Mouse (Mus musculus) hindbrain, embryonic 12.5 days (tissue): ENCODE data around the gene Elovl5. TPM values are rescaled to one million over a fixed set of nuclear protein-coding genes. Genes with fewer than 3 reads are reported as not detected.

ENCODE experiments used
- ATAC-seq: fragments of 200-750 bp; cut with Nextera tagmentation; 2 replicates; pipeline ENCODE4 v1.8.0; 2017; ENCODE audit warnings: moderate TSS enrichment; ENCODE audit not compliant: low FRiP score
- H3K27ac ChIP-seq: fragments of 300-500 bp; sonication (generic); 2 replicates; pipeline ENCODE4 v1.5.1; 2016; ENCODE audit warnings: mild to moderate bottlenecking
- H3K27me3 ChIP-seq: fragments of 300-500 bp; sonication (generic); 2 replicates; pipeline ENCODE4 v1.6.1; 2016; ENCODE audit warnings: mild to moderate bottlenecking
- H3K36me3 ChIP-seq: fragments of 300-500 bp; sonication (generic); 2 replicates; pipeline ENCODE4 v1.6.1; 2016; ENCODE audit warnings: mild to moderate bottlenecking
- H3K4me1 ChIP-seq: fragments of 300-500 bp; sonication (generic); 2 replicates; pipeline ENCODE4 v1.6.1; 2016
- H3K4me2 ChIP-seq: fragments of 300-500 bp; sonication (generic); replicated peaks from 2 replicates; pipeline ENCODE4 v1.6.1; 2016; ENCODE audit warnings: mild to moderate bottlenecking
- H3K4me3 ChIP-seq: fragments of 300-500 bp; sonication (generic); 2 replicates; pipeline ENCODE4 v1.5.1; 2016; ENCODE audit warnings: mild to moderate bottlenecking
- H3K9ac ChIP-seq: fragments of 300-500 bp; sonication (generic); 2 replicates; pipeline ENCODE4 v1.6.1; 2016; ENCODE audit warnings: mild to moderate bottlenecking, moderate library complexity
- H3K9me3 ChIP-seq: fragments of 300-500 bp; sonication (generic); replicated peaks from 2 replicates; pipeline ENCODE4 v1.6.1; 2016; ENCODE audit warnings: mild to moderate bottlenecking
- WGBS: fragments of 180-500 bp; shearing (Covaris S2); methylation state at CpG from one replicate; pipeline ENCODE4 v1.1.7; 2016; 5-methylcytosine and 5-hydroxymethylcytosine counted together
- polyA plus RNA-seq: library from polyadenylated mRNA; unstranded; fragments of >200 nt; fragmentation: Nextera tagmentation; extraction: Ambion mirVana; gene quantifications from 2 replicates; pipeline ENCODE4 v1.2.1, GENCODE M21; 2016

Gene Elovl5
- polyA plus RNA-seq, 1 experiment from 2014 or later = 69.3 TPM

DNA sequence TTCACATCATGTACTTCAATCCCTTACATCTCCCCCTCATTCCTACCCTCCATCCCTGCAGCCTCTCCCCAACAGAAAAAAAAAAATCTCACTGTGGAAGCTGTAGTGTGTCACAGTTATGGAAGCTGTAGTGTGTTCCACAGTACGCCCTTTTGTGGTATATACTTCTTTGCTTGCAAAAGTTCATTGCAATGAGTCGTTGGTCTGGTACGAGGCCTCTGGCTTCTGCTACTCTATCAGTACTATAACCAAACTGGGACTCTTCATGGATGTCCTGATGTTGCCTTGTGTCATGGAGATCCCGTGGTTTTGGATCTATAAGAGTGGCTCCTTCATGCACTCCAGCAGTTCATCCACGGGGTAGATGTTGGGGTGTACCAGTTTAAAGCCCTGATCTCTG lies 95.5 kb downstream of the Elovl5 start:
- no peak for ATAC-seq
- Histone ChIP-seq H3K27ac (no peak overlapping the region), H3K9me3 (no peaks in the 10 kb centered on the region), H3K4me2 (no peak overlapping the region), H3K9ac (no peak overlapping the region), H3K36me3 (no peaks in the 10 kb centered on the region), H3K27me3 (no peaks in the 10 kb centered on the region), H3K4me3 (no peak overlapping the region), H3K4me1 (no peaks in the 10 kb centered on the region)
- WGBS = 87% methylated on average over 5 of the region's 5 CpGs

DNA sequence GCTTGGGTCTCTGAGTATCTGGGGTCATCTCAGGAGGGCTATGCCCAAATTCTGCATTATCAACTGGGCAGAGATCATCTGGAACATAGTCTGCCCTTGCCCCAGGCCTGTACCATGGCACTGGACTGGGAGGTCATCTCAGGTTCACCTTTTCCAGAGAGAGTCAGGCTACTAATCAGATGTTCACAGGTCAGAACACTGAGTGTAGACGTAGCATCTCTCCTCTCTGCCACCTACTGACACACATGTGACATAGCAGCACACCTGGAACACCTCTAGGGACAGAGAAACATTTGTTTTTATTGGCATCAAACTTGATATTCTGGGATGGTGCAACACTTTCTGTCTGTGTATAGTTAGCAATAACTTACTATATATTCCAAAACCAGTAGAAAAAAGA lies 96.6 kb downstream of the Elovl5 start:
- Histone ChIP-seq H3K27me3 (no peaks in the 10 kb centered on the region), H3K9me3 (no peaks in the 10 kb centered on the region), H3K36me3 (no peaks in the 10 kb centered on the region), H3K4me1 (no peaks in the 10 kb centered on the region), H3K27ac (no peak overlapping the region), H3K4me2 (no peak overlapping the region), H3K9ac (no peak overlapping the region), H3K4me3 (no peak overlapping the region)
- WGBS = 39% methylated on average over 1 of the region's 1 CpGs
- ATAC-seq = no peak

DNA sequence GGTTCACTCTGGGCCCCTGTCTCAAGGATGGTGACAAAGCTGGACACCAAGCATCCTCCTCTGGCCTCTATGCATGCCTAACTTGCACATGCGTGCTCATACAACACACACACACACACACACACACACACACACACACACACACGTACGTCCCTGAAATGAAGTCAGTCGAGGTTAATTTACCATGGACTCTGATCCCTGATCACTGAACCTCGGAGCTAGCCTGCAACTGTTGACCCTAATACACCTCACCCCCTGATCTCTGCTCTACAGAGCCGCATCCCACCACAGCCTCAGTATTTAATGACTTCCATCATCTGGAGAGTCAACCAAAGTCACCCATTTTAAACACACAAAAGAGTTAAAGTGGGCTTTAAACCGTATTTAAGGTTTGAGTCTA lies 98.7 kb downstream of the Elovl5 start:
- Histone ChIP-seq H3K4me2 (no peak overlapping the region), H3K4me3 (no peak overlapping the region), H3K36me3 (no peaks in the 10 kb centered on the region), H3K27ac (no peak overlapping the region), H3K27me3 (no peaks in the 10 kb centered on the region), H3K9ac (no peak overlapping the region), H3K4me1 (peaks cover 3% of the 10 kb centered on the region), H3K9me3 (no peaks in the 10 kb centered on the region)
- 75% methylated on average over 7 of the region's 7 CpGs for WGBS
- ATAC-seq = no peak

DNA sequence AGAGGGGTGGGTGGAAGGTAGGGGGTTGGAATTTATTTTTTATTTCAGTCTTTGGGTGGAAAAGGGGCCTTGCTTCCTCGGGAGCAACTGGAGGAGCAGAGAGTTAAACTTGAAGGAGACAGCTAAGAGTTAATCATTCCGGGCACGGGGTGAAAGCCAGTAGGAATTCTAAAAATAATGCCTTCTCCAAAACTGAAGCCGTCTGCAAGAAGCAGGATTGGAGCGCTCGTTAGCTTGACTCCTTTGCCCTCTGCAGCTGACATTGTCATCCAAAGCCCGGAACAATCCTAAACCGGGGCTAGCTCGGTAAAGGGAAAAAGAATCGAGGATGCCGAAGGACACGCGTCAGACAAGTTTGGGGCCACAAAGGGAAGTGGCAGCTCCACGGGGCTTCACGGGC lies 99.1 kb downstream of the Elovl5 start:
- Histone ChIP-seq H3K4me3 (no peak overlapping the region), H3K4me2 (0 out of 2 replicates have a peak overlapping the region, but pooled peaks have one; percentile 17), H3K9ac (no peak overlapping the region), H3K27ac (no peak overlapping the region), H3K9me3 (no peaks in the 10 kb centered on the region), H3K36me3 (no peaks in the 10 kb centered on the region), H3K27me3 (no peaks in the 10 kb centered on the region), H3K4me1 (peaks cover 7% of the 10 kb centered on the region)
- 63% methylated on average over 15 of the region's 15 CpGs for WGBS
- no peak for ATAC-seq

DNA sequence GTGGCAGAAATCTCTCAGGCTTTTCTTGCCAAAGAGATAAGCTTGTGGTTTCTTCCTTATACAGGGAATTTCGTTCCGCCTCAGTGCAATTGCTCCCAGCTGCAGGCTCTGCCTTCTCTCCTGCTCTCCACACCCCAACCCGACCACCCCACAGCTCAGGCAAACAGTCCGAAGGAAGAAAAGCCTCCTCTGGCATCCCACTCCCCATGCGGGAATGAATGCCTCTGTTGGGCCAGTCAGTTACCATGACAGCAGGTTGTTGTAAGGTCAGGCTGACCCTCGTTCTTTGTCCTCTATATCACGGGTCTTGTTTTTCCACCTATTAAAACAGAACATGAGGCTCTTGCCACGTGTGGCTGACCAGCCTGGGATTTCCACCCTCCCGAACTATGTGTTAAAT lies 104.1 kb downstream of the Elovl5 start:
- Histone ChIP-seq H3K27ac (no peak overlapping the region; the same call in 1 of the 2 replicates), H3K9ac (no peak overlapping the region), H3K36me3 (no peaks in the 10 kb centered on the region), H3K4me3 (no peak overlapping the region), H3K27me3 (peaks cover 12% of the 10 kb centered on the region), H3K4me2 (no peak overlapping the region), H3K9me3 (no peaks in the 10 kb centered on the region), H3K4me1 (peaks cover 12% of the 10 kb centered on the region)
- peak; percentile 77 for ATAC-seq
- 11% methylated on average over 9 of the region's 9 CpGs for WGBS

DNA sequence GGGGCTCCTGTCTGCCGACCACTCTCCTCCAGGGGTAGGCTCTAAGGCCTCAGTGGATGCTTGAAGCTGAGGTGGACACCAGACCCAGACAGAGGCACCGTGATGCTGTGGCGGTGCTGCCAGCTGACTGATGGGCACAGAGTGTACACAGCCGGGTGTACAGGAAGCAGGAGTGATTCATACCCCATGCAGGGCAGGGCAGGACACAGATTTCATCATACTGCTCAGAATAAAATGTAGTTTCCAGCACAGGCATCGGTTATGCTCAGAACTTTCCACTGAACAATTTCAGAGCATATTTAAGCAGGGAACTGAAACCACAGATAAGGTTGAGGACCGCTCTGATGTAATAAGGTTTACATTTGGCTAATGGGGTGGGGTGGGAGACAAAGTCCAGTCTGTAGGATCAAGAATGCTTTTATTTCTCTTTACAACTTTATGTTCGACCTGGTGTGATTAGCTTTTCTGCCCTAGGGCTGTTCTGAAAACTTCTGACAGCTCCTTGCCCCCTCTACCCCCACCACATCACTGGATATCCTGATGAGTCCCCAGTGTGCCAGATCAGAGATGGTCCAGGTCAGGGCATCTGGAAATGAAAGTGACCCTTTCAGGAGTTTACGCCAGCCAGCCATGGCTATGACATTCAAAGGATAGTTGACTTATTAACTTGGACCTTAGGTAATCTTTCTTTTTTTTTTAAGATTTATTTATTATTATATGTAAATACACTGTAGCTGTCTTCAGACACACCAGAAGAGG lies 105.2 kb downstream of the Elovl5 start:
- H3K4me3 ChIP-seq = no peak overlapping the region
- no peak overlapping the region for H3K4me2 ChIP-seq

DNA sequence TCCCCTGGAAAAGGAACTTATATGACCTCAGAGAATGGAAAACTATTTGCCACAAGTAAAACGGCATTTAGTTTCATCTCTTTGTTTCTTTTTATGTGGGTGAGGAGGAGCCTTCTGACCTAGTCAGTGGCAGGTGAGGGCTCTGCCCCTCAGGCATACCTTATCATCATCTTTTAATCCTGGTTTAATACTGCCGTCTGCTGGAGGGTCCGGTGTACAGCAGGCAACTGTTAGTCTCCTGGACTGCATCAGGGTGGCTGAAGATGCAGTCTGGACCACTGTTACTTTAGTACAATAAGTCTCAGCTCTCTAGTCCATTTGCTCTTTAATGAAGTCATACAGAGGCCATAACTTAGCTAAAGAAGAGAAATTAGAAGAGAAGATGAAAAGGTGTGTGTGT lies 107.7 kb downstream of the Elovl5 start:
- ATAC-seq = peak; percentile 75; the same call in 1 of the 2 replicates
- Histone ChIP-seq H3K9ac (no peak overlapping the region), H3K27ac (no peak overlapping the region), H3K27me3 (peaks cover 12% of the 10 kb centered on the region), H3K4me2 (no peak overlapping the region), H3K4me1 (peaks cover 12% of the 10 kb centered on the region), H3K4me3 (no peak overlapping the region), H3K9me3 (no peaks in the 10 kb centered on the region), H3K36me3 (no peaks in the 10 kb centered on the region)
- 13% methylated on average over 3 of the region's 3 CpGs for WGBS

More for the DNA sequence above, 105.2 kb downstream of the Elovl5 start:
- WGBS = 71% methylated on average over 8 of the region's 8 CpGs
- 0 out of 2 replicates have a peak, but pooled peaks have one; percentile 32 for ATAC-seq
- Histone ChIP-seq H3K4me1 (peaks cover 12% of the 10 kb centered on the region), H3K27ac (no peak overlapping the region), H3K9ac (no peak overlapping the region), H3K27me3 (peaks cover 12% of the 10 kb centered on the region), H3K9me3 (no peaks in the 10 kb centered on the region), H3K36me3 (no peaks in the 10 kb centered on the region)

DNA sequence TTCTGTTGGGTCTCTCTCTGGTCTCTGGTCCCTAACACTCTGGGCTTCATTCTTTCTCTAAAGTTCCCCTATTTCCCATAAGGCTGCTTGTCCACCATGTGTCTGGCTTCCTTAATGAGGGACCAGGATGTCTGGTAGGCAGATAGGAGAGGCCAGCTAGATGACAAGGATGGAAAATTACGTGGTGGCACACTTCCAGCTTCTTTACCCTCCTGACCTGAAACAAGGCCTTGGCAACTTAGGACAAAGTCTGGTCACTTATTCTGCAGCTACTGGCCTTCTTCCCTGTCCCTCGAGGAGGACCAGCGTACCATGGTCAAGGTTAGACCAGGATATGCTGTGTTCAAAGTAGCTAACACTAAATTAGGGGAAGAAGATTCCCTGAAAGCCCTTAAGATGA lies 109.9 kb downstream of the Elovl5 start:
- WGBS = 78% methylated on average over 3 of the region's 3 CpGs
- ATAC-seq = no peak
- Histone ChIP-seq H3K4me2 (no peak overlapping the region), H3K9ac (no peak overlapping the region), H3K4me3 (no peak overlapping the region), H3K36me3 (no peaks in the 10 kb centered on the region), H3K9me3 (no peaks in the 10 kb centered on the region), H3K27me3 (peaks cover 8% of the 10 kb centered on the region), H3K27ac (no peak overlapping the region), H3K4me1 (no peaks in the 10 kb centered on the region)

DNA sequence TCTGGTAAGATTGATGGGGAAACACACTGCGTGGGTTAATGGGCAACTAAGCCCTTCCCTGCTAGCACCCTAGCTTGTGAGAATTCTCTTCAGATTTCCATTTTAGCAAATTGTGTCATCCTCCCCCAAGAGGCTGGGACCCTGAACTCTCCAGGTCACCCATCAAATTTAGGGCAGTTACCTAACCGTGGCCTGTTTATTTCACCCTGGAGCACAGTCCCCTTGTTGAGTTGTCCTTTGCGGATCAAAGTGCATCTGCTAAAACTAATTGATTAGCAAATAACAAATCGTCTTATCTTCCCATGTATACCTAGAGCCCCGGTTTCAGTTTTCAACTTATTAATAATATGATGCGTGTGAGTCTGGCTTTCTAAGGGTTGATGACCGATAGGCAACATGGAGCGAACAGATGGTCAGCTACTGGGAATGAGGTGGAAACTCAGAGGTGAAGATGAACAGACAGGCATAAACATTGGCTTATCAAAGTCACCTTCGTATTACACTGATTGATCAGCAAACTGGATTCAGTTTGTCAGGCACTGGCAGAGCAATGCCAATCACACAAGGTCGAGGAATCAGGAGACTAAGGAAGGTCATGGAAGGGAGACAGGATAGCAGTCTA lies 113.8 kb downstream of the Elovl5 start:
- WGBS = 91% methylated on average over 10 of the region's 10 CpGs
- Histone ChIP-seq H3K9ac (no peak overlapping the region), H3K27ac (no peak overlapping the region), H3K9me3 (no peaks in the 10 kb centered on the region), H3K36me3 (no peaks in the 10 kb centered on the region), H3K27me3 (no peaks in the 10 kb centered on the region), H3K4me3 (no peak overlapping the region), H3K4me2 (no peak overlapping the region), H3K4me1 (no peaks in the 10 kb centered on the region)
- no peak for ATAC-seq

DNA sequence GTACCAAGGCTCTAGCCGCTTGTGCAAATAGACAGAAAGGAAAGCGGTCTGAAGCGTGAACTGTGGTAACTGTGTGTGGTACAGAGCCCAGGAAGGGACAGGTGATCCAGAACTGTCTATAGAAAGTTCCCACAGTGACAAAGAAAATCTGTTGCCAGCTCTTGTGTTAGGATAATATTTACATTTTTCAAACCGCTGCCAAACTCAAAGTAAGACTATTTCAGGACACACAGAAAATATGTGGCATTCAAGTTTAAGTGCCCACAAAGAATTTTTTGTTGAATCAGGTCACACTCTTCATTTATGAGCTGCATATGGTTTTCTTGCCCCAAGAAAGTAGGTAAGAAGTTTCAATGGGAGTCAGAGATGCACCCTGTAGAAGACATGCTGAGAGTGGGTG lies 115.8 kb downstream of the Elovl5 start:
- Histone ChIP-seq H3K4me1 (no peaks in the 10 kb centered on the region), H3K36me3 (no peaks in the 10 kb centered on the region), H3K9ac (no peak overlapping the region), H3K27ac (no peak overlapping the region), H3K27me3 (no peaks in the 10 kb centered on the region), H3K4me3 (no peak overlapping the region), H3K9me3 (no peaks in the 10 kb centered on the region), H3K4me2 (no peak overlapping the region)
- no peak for ATAC-seq
- 94% methylated on average over 4 of the region's 4 CpGs for WGBS
